Mouse (Mus musculus) heart, adult 9 months (tissue): ENCODE data around the gene Slc3a2.
"Not testable (repeated sequence)": the region's sequence is repeated elsewhere in the genome, so short reads cannot be mapped to it uniquely, and the experiment has no call there.

Source experiments
- DNase-seq, 2 experiments: peaks; one replicate each; pipeline ENCODE4 v3.0.0; 2022; ENCODE audit warnings: low spot score in 2 of 2

Gene Slc3a2

GRCm38 (mm10) chr19:8727495-8728114, 4.4 kb upstream of the Slc3a2 start:
- no peak for DNase-seq

- no peak for DNase-seq
These were observed 3.6 kb upstream of the Slc3a2 start for GRCm38 (mm10) chr19:8726609-8727390.

GRCm38 (mm10) chr19:8725081-8725613, 2.0 kb upstream of the Slc3a2 start:
- DNase-seq, result no peak

- no peak for DNase-seq
These were observed 1.2 kb upstream of the Slc3a2 start for GRCm38 (mm10) chr19:8724392-8724791.

- DNase-seq, result no peak
These were observed 591 bp upstream of the Slc3a2 start for GRCm38 (mm10) chr19:8723574-8724346.

- no peak for DNase-seq
These were observed 636 bp downstream of the Slc3a2 start for GRCm38 (mm10) chr19:8722559-8722906.

GRCm38 (mm10) chr19:8722021-8722420, 1.1 kb downstream of the Slc3a2 start:
- no peak for DNase-seq

- DNase-seq, result no peak
These were observed 1.8 kb downstream of the Slc3a2 start for GRCm38 (mm10) chr19:8721378-8721777.

GRCm38 (mm10) chr19:8719037-8719436, 4.1 kb downstream of the Slc3a2 start:
- not testable (repeated sequence) for DNase-seq

- DNase-seq, result peak; percentile 46 to 51
These were observed 4.8 kb downstream of the Slc3a2 start for GRCm38 (mm10) chr19:8718357-8718756.

- DNase-seq, result no peak
These were observed 6.2 kb downstream of the Slc3a2 start for GRCm38 (mm10) chr19:8716767-8717475.

- no peak for DNase-seq
These were observed 7.1 kb downstream of the Slc3a2 start for GRCm38 (mm10) chr19:8715868-8716766.

GRCm38 (mm10) chr19:8714653-8715481, 8.3 kb downstream of the Slc3a2 start:
- DNase-seq, result peak in 1 of 2 experiments; percentile 11

- DNase-seq, result no peak
These were observed 9.0 kb downstream of the Slc3a2 start for GRCm38 (mm10) chr19:8713997-8714652.

GRCm38 (mm10) chr19:8713306-8713996, 9.7 kb downstream of the Slc3a2 start:
- peak; percentile 91 to 94 for DNase-seq

GRCm38 (mm10) chr19:8712870-8713305, 10.3 kb downstream of the Slc3a2 start:
- peak; percentile 67 to 70 for DNase-seq

GRCm38 (mm10) chr19:8711949-8712869, 11.0 kb downstream of the Slc3a2 start:
- DNase-seq, result no peak
